Mouse (Mus musculus) stomach, embryonic 15.5 days (tissue): ENCODE data around the gene Gm40193. TPM values are rescaled to one million over a fixed set of nuclear protein-coding genes. Genes with fewer than 3 reads are reported as not detected.
"Not testable (repeated sequence)": the region's sequence is repeated elsewhere in the genome, so short reads cannot be mapped to it uniquely, and the experiment has no call there.

Source experiments
- ATAC-seq: fragments of 200-750 bp; cut with Nextera tagmentation; 2 replicates; pipeline ENCODE4 v1.8.0; 2017; ENCODE audit warnings: low read depth, moderate number of reproducible peaks, moderate TSS enrichment; ENCODE audit not compliant: insufficient read depth, low FRiP score
- H3K27ac ChIP-seq: fragments of 300-500 bp; sonication (generic); 2 replicates; pipeline ENCODE4 v1.5.1; 2015; ENCODE audit warnings: mild to moderate bottlenecking, inconsistent platforms
- H3K27me3 ChIP-seq: fragments of 300-500 bp; sonication (generic); replicated peaks from 2 replicates; pipeline ENCODE4 v1.6.1; 2015; ENCODE audit warnings: inconsistent platforms
- H3K36me3 ChIP-seq: fragments of 300-500 bp; sonication (generic); 2 replicates; pipeline ENCODE4 v1.6.1; 2015; ENCODE audit warnings: inconsistent platforms
- H3K4me1 ChIP-seq: fragments of 300-500 bp; sonication (generic); 2 replicates; pipeline ENCODE4 v1.6.1; 2015; ENCODE audit warnings: inconsistent platforms
- H3K4me2 ChIP-seq: fragments of 300-500 bp; sonication (generic); 2 replicates; pipeline ENCODE4 v1.6.1; 2015; ENCODE audit warnings: mild to moderate bottlenecking, inconsistent platforms
- H3K4me3 ChIP-seq: fragments of 300-500 bp; sonication (generic); replicated peaks from 2 replicates; pipeline ENCODE4 v1.5.1; 2015; ENCODE audit warnings: inconsistent platforms
- H3K9ac ChIP-seq: fragments of 300-500 bp; sonication (generic); 2 replicates; pipeline ENCODE4 v1.6.1; 2015; ENCODE audit warnings: inconsistent platforms
- H3K9me3 ChIP-seq: fragments of 300-500 bp; sonication (generic); 2 replicates; pipeline ENCODE4 v1.6.1; 2016; ENCODE audit warnings: inconsistent platforms
- WGBS: fragments of 180-500 bp; shearing (Covaris S2); methylation state at CpG from one replicate; pipeline ENCODE4 v1.1.7; 2015; 5-methylcytosine and 5-hydroxymethylcytosine counted together
- polyA plus RNA-seq: library from polyadenylated mRNA; unstranded; fragments of >200 nt; fragmentation: Nextera tagmentation; extraction: Ambion mirVana; gene quantifications from 2 replicates; pipeline ENCODE4 v1.2.1, GENCODE M21; 2015

Gene Gm40193
- polyA plus RNA-seq, 1 experiment from 2014 or later: not detected

DNA sequence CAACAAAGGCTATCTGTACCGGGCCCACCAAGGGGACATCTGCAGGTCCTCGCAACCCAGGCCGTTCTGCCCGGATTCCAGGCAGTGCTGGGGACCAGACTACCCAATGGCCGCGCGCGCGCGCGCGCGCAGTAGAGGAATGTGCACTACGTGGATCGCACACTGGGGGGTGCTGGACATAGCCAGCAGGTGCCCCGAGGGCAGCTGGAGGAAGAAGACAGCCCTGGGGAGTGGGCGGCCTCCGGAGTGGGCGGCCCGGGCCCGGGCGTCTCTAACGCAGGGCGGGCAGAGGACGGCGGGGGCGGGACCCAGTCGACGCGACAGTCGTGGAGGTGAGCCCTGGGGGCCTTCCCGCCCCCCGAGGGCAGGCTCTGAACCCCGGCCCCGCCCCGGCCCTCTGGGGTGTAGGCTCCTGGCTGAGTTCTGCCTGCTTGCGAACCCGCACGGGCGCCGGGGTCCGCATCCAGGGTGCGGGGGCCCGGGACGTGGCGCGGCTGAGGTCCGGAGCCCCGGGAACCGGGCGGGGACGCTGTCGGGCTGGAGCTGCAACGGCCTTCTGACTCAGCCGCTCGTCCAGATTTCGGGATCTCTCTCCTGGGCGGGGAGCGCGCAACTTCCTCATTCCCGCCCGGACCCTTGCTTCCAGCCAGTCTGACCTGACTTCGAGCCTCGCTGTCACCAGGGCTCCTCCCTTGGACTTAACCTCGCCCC, 7.3 kb upstream of the Gm40193 start, which contains the start of gene Pld2:
Pld2 (plus strand) TSS at position 188 of the 711 bp plus-strand sequence.
- Histone ChIP-seq H3K4me3 (peak within 1 kb of the TSS; percentile 60), H3K27ac (peak within 1 kb of the TSS; percentile 74), H3K4me2 (peak within 1 kb of the TSS; percentile 72), H3K9me3 (no peaks in the 10 kb centered on the region), H3K27me3 (no peaks in the 10 kb centered on the region), H3K4me1 (peaks cover 9% of the 10 kb centered on the region; the same call in 1 of the 2 replicates), H3K9ac (peak within 1 kb of the TSS; percentile 55; the same call in 1 of the 2 replicates), H3K36me3 (no peaks in the 10 kb centered on the region)
- under 1% methylated on average over 65 of the region's 65 CpGs for WGBS
- peak; percentile 97 for ATAC-seq

GRCm38 (mm10) chr11:70539423-70539822, 6.7 kb upstream of the Gm40193 start:
- Histone ChIP-seq H3K27me3 (no peaks in the 10 kb centered on the region), H3K27ac (peak overlapping the region; percentile 74; the same call in 1 of the 2 replicates), H3K9me3 (no peaks in the 10 kb centered on the region), H3K9ac (peak overlapping the region; percentile 55; the same call in 1 of the 2 replicates), H3K4me2 (peak overlapping the region; percentile 72), H3K4me1 (peaks cover 9% of the 10 kb centered on the region; the same call in 1 of the 2 replicates), H3K4me3 (peak overlapping the region; percentile 60), H3K36me3 (no peaks in the 10 kb centered on the region)
- ATAC-seq: no peak
- 13% methylated on average over 9 of the region's 9 CpGs for WGBS

DNA sequence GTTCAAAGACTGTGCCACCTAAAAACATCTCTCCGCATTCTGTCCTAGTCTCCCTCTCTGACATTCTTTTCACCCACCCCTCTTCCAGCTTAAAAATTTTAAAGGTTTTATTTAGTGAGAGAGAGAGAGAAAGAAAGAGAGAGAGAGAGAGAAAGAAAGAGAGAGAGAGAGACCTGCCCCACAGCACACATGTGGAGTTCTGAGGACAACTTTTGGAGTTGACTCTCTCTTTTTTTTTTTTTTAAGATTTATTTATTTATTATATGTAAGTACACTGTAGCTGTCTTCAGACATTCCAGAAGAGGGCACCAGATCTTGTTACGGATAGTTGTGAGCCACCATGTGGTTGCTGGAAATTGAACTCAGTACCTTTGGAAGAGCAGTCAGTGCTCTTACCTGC, 1.7 kb downstream of the Gm40193 start:
- not testable (repeated sequence) for H3K9ac ChIP-seq, ATAC-seq, H3K4me2 ChIP-seq, H3K4me1 ChIP-seq, H3K27me3 ChIP-seq, H3K4me3 ChIP-seq, H3K27ac ChIP-seq, H3K9me3 ChIP-seq
- peaks cover 22% of the 10 kb centered on the region for H3K36me3 ChIP-seq
- 70% methylated on average over 2 of the region's 2 CpGs for WGBS

DNA sequence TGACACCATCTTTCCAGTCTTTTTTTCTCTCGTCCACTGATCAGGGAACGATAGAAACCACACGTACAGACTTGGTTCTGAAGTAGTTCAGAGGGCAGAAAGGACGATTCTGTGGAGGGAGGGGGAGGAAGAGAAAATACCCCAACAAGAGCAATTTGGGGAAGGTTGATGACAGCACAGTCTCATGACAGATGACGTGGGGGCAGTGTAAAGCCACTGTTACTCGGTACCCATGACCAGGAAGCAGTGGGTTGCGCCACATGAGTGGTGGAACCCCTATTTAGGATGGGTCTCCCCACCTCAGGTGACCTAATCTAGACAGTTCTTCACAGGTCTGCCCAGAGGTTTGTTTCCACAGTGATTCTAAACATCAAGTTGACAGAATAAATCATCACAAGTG, 4.1 kb downstream of the Gm40193 start:
- H3K9me3 ChIP-seq: no peaks in the 10 kb centered on the region
- H3K4me3 ChIP-seq: no peak overlapping the region
- no peak overlapping the region for H3K27ac ChIP-seq
- H3K36me3 ChIP-seq: peaks cover 22% of the 10 kb centered on the region
- WGBS: 82% methylated on average over 7 of the region's 7 CpGs
- no peak overlapping the region for H3K9ac ChIP-seq
- H3K4me1 ChIP-seq: peaks cover 11% of the 10 kb centered on the region
- H3K4me2 ChIP-seq: no peak overlapping the region
- no peak for ATAC-seq
- H3K27me3 ChIP-seq: no peaks in the 10 kb centered on the region

DNA sequence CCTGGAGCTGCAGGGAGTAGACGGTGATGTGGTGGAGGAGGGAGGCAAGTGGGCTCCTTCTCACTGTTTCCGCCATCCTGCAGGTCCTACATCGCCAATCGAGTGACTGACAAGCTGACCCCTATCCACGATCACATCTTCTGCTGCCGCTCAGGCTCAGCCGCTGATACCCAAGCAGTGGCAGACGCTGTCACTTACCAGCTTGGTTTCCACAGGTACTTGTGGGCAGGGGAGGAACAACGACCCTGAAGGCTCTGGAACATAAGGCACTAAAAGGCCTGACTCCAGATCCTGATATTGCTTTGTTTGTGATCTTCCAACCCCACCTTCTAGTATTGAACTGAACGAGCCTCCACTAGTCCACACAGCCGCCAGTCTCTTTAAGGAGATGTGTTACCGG, 6.5 kb downstream of the Gm40193 start:
- Histone ChIP-seq H3K4me2 (peak overlapping the region; percentile 74), H3K9ac (peak overlapping the region; percentile 56; the same call in 1 of the 2 replicates), H3K9me3 (no peaks in the 10 kb centered on the region), H3K27me3 (no peaks in the 10 kb centered on the region), H3K36me3 (peaks cover 22% of the 10 kb centered on the region), H3K27ac (no peak overlapping the region), H3K4me3 (peak overlapping the region; percentile 75), H3K4me1 (peaks cover 11% of the 10 kb centered on the region)
- ATAC-seq: no peak
- 83% methylated on average over 12 of the region's 12 CpGs for WGBS

- ATAC-seq: no peak
- peaks cover 22% of the 10 kb centered on the region for H3K36me3 ChIP-seq
Measured at GRCm38 (mm10) chr11:70525726-70526125, 7.0 kb downstream of the Gm40193 start.

GRCm38 (mm10) chr11:70525184-70525678, 7.5 kb downstream of the Gm40193 start, which contains the start of gene Psmb6:
Gene Psmb6, plus strand, starts transcription at chr11:70525367.
- Histone ChIP-seq H3K27me3 (no peaks in the 10 kb centered on the region), H3K27ac (no peak within 1 kb of the TSS), H3K36me3 (peaks cover 22% of the 10 kb centered on the region), H3K4me2 (peak within 1 kb of the TSS; percentile 74), H3K4me3 (peak within 1 kb of the TSS; percentile 75), H3K9ac (peak within 1 kb of the TSS; percentile 56; the same call in 1 of the 2 replicates), H3K9me3 (no peaks in the 10 kb centered on the region), H3K4me1 (peaks cover 13% of the 10 kb centered on the region)
- peak; percentile 93 for ATAC-seq
- under 1% methylated on average over 25 of the region's 26 CpGs for WGBS

More at GRCm38 (mm10) chr11:70525726-70526125, 7.0 kb downstream of the Gm40193 start:
- H3K9me3 ChIP-seq: no peaks in the 10 kb centered on the region
- H3K4me3 ChIP-seq: peak overlapping the region; percentile 75
- no peak overlapping the region for H3K27ac ChIP-seq
- peaks cover 11% of the 10 kb centered on the region for H3K4me1 ChIP-seq
- H3K9ac ChIP-seq: peak overlapping the region; percentile 56; the same call in 1 of the 2 replicates
- peak overlapping the region; percentile 74 for H3K4me2 ChIP-seq
- WGBS: 4% methylated on average over 12 of the region's 12 CpGs
- H3K27me3 ChIP-seq: no peaks in the 10 kb centered on the region

GRCm38 (mm10) chr11:70524782-70525181, 8.0 kb downstream of the Gm40193 start:
- peaks cover 22% of the 10 kb centered on the region for H3K36me3 ChIP-seq
- H3K27me3 ChIP-seq: no peaks in the 10 kb centered on the region
- no peak overlapping the region for H3K9ac ChIP-seq
- H3K4me3 ChIP-seq: peak overlapping the region; percentile 75
- H3K4me2 ChIP-seq: peak overlapping the region; percentile 53
- no peaks in the 10 kb centered on the region for H3K9me3 ChIP-seq
- no peak overlapping the region for H3K27ac ChIP-seq
- WGBS: 2% methylated on average over 8 of the region's 8 CpGs
- peaks cover 17% of the 10 kb centered on the region for H3K4me1 ChIP-seq
- ATAC-seq: 0 out of 2 replicates have a peak, but pooled peaks have one; percentile 5

GRCm38 (mm10) chr11:70523306-70523989, 9.3 kb downstream of the Gm40193 start:
- Histone ChIP-seq H3K36me3 (peaks cover 21% of the 10 kb centered on the region), H3K4me1 (peaks cover 21% of the 10 kb centered on the region)
- not testable (repeated sequence) for H3K9me3 ChIP-seq, H3K27ac ChIP-seq, H3K9ac ChIP-seq, ATAC-seq, H3K4me3 ChIP-seq, H3K4me2 ChIP-seq, H3K27me3 ChIP-seq
- WGBS: 86% methylated on average over 8 of the region's 8 CpGs

GRCm38 (mm10) chr11:70520178-70520769, 12.5 kb downstream of the Gm40193 start:
- H3K4me2 ChIP-seq: peak overlapping the region; percentile 57
- no peaks in the 10 kb centered on the region for H3K27me3 ChIP-seq
- WGBS: 15% methylated on average over 41 of the region's 41 CpGs
- no peaks in the 10 kb centered on the region for H3K9me3 ChIP-seq
- peaks cover 9% of the 10 kb centered on the region; the same call in 1 of the 2 replicates for H3K4me1 ChIP-seq
- peak; percentile 38; the same call in 1 of the 2 replicates for ATAC-seq
- peak overlapping the region; percentile 42 for H3K4me3 ChIP-seq
- peak overlapping the region; percentile 78 for H3K27ac ChIP-seq
- H3K36me3 ChIP-seq: no peaks in the 10 kb centered on the region
- peak overlapping the region; percentile 46 for H3K9ac ChIP-seq

- WGBS: 74% methylated on average over 10 of the region's 10 CpGs
- no peaks in the 10 kb centered on the region for H3K36me3 ChIP-seq
- no peaks in the 10 kb centered on the region for H3K9me3 ChIP-seq
- ATAC-seq: no peak
- H3K4me2 ChIP-seq: peak within 1 kb of the TSS; percentile 57
- H3K4me1 ChIP-seq: peaks cover 9% of the 10 kb centered on the region; the same call in 1 of the 2 replicates
- peak within 1 kb of the TSS; percentile 42 for H3K4me3 ChIP-seq
- peak within 1 kb of the TSS; percentile 46 for H3K9ac ChIP-seq
- no peaks in the 10 kb centered on the region for H3K27me3 ChIP-seq
- peak within 1 kb of the TSS; percentile 78 for H3K27ac ChIP-seq
Measured at GRCm38 (mm10) chr11:70518923-70519322, 13.8 kb downstream of the Gm40193 start, which contains the start of gene Gltpd2. Gene Gltpd2, plus strand, starts transcription at chr11:70519196.
